Mouse (Mus musculus) midbrain, embryonic 12.5 days (tissue): ENCODE measurements around the gene Pip4k2b. TPM values are rescaled to one million over a fixed set of nuclear protein-coding genes. Genes with fewer than 3 reads are reported as not detected.
"Not testable (repeated sequence)": the region's sequence is repeated elsewhere in the genome, so short reads cannot be mapped to it uniquely, and the experiment has no call there.

ENCODE experiments used
- ATAC-seq: fragments of 200-750 bp; cut with Nextera tagmentation; 2 replicates; pipeline ENCODE4 v1.8.0; 2017; ENCODE audit warnings: low read depth, moderate TSS enrichment, moderate library complexity; ENCODE audit not compliant: low FRiP score
- H3K27ac ChIP-seq: fragments of 300-500 bp; sonication (generic); replicated peaks from 2 replicates; pipeline ENCODE4 v1.5.1; 2016; ENCODE audit warnings: mild to moderate bottlenecking
- H3K27me3 ChIP-seq: fragments of 300-500 bp; sonication (generic); 2 replicates; pipeline ENCODE4 v1.6.1; 2016; ENCODE audit warnings: mild to moderate bottlenecking
- H3K36me3 ChIP-seq: fragments of 300-500 bp; sonication (generic); 2 replicates; pipeline ENCODE4 v1.6.1; 2016
- H3K4me1 ChIP-seq: fragments of 300-500 bp; sonication (generic); 2 replicates; pipeline ENCODE4 v1.6.1; 2016
- H3K4me2 ChIP-seq: fragments of 300-500 bp; sonication (generic); replicated peaks from 2 replicates; pipeline ENCODE4 v1.6.1; 2016; ENCODE audit warnings: mild to moderate bottlenecking, moderate library complexity
- H3K4me3 ChIP-seq: fragments of 300-500 bp; sonication (generic); 2 replicates; pipeline ENCODE4 v1.5.1; 2016; ENCODE audit warnings: mild to moderate bottlenecking
- H3K9ac ChIP-seq: fragments of 300-500 bp; sonication (generic); replicated peaks from 2 replicates; pipeline ENCODE4 v1.6.1; 2016; ENCODE audit warnings: mild to moderate bottlenecking, moderate library complexity
- H3K9me3 ChIP-seq: fragments of 300-500 bp; sonication (generic); 2 replicates; pipeline ENCODE4 v1.6.1; 2016; ENCODE audit warnings: mild to moderate bottlenecking
- whole genome bisulfite sequencing: fragments of 180-500 bp; shearing (Covaris S2); methylation state at CpG from one replicate; pipeline ENCODE4 v1.1.7; 2016; 5-methylcytosine and 5-hydroxymethylcytosine counted together
- polyA plus RNA-seq: library from polyadenylated mRNA; unstranded; fragments of >200 nt; fragmentation: Nextera tagmentation; extraction: Ambion mirVana; gene quantifications from 2 replicates; pipeline ENCODE4 v1.2.1, GENCODE M21; 2016

Pip4k2b gene
- polyA plus RNA-seq, 1 experiment from 2014 or later: 2.7 TPM

GRCm38 (mm10) chr11:97711200-97711900, 33.2 kb downstream of the Pip4k2b start:
- H3K4me3 ChIP-seq: no peak overlapping the region
- peaks cover 73% of the 10 kb centered on the region for H3K36me3 ChIP-seq
- WGBS: 89% methylated on average over 13 of the region's 13 CpGs
- H3K9me3 ChIP-seq: no peaks in the 10 kb centered on the region
- H3K27me3 ChIP-seq: no peaks in the 10 kb centered on the region
- no peak overlapping the region for H3K27ac ChIP-seq
- no peak overlapping the region for H3K4me2 ChIP-seq
- ATAC-seq: no peak
- H3K9ac ChIP-seq: no peak overlapping the region
- no peaks in the 10 kb centered on the region for H3K4me1 ChIP-seq

GRCm38 (mm10) chr11:97710067-97710466, 34.4 kb downstream of the Pip4k2b start:
- H3K4me1 ChIP-seq, H3K27me3 ChIP-seq, H3K27ac ChIP-seq, H3K4me2 ChIP-seq, H3K9me3 ChIP-seq, ATAC-seq, H3K9ac ChIP-seq, H3K4me3 ChIP-seq: not testable (repeated sequence)
- WGBS: 80% methylated on average over 2 of the region's 2 CpGs
- peaks cover 79% of the 10 kb centered on the region for H3K36me3 ChIP-seq

GRCm38 (mm10) chr11:97703039-97703826, 41.3 kb downstream of the Pip4k2b start, which contains the start of gene Psmb3:
Gene Psmb3, plus strand, starts transcription at chr11:97703399.
- Histone ChIP-seq H3K4me1 (peaks cover 26% of the 10 kb centered on the region), H3K4me3 (peak within 1 kb of the TSS; percentile 88), H3K27ac (peak within 1 kb of the TSS; percentile 77), H3K27me3 (peaks cover 9% of the 10 kb centered on the region; the same call in 1 of the 2 replicates), H3K9me3 (no peaks in the 10 kb centered on the region), H3K9ac (peak within 1 kb of the TSS; percentile 87), H3K4me2 (peak within 1 kb of the TSS; percentile 90), H3K36me3 (peaks cover 24% of the 10 kb centered on the region)
- WGBS: under 1% methylated on average over 35 of the region's 35 CpGs
- ATAC-seq: peak; percentile 83

GRCm38 (mm10) chr11:97702393-97702745, 42.1 kb downstream of the Pip4k2b start:
- no peak for ATAC-seq

GRCm38 (mm10) chr11:97701581-97702392, 42.7 kb downstream of the Pip4k2b start:
- ATAC-seq: no peak
- Histone ChIP-seq H3K36me3 (peaks cover 11% of the 10 kb centered on the region), H3K4me1 (peaks cover 40% of the 10 kb centered on the region), H3K4me2 (peak overlapping the region; percentile 86), H3K27ac (peak overlapping the region; percentile 99; the same call in 1 of the 2 replicates), H3K27me3 (peaks cover 9% of the 10 kb centered on the region; the same call in 1 of the 2 replicates), H3K9me3 (no peaks in the 10 kb centered on the region), H3K4me3 (peak overlapping the region; percentile 88), H3K9ac (no peak overlapping the region)
- WGBS: 47% methylated on average over 15 of the region's 15 CpGs

More at GRCm38 (mm10) chr11:97702393-97702745, 42.1 kb downstream of the Pip4k2b start:
- Histone ChIP-seq H3K27me3 (peaks cover 9% of the 10 kb centered on the region; the same call in 1 of the 2 replicates), H3K4me1 (peaks cover 35% of the 10 kb centered on the region), H3K27ac (peak overlapping the region; percentile 77), H3K4me3 (peak overlapping the region; percentile 88), H3K9ac (peak overlapping the region; percentile 62), H3K4me2 (peak overlapping the region; percentile 86), H3K36me3 (peaks cover 17% of the 10 kb centered on the region), H3K9me3 (no peaks in the 10 kb centered on the region)
- under 1% methylated on average over 24 of the region's 24 CpGs for WGBS

- 19% methylated on average over 30 of the region's 30 CpGs for WGBS
- Histone ChIP-seq H3K27me3 (peaks cover 9% of the 10 kb centered on the region; the same call in 1 of the 2 replicates), H3K27ac (peak overlapping the region; percentile 99), H3K9ac (peak overlapping the region; percentile 90), H3K36me3 (peaks cover 3% of the 10 kb centered on the region), H3K9me3 (no peaks in the 10 kb centered on the region), H3K4me2 (peak overlapping the region; percentile 86), H3K4me1 (peaks cover 49% of the 10 kb centered on the region), H3K4me3 (peak overlapping the region; percentile 88)
- ATAC-seq: no peak
Observed at GRCm38 (mm10) chr11:97700746-97701580, 43.5 kb downstream of the Pip4k2b start.

GRCm38 (mm10) chr11:97700003-97700745, 44.3 kb downstream of the Pip4k2b start, which contains the start of gene Pcgf2:
Gene Pcgf2, minus strand, starts transcription at chr11:97700497.
- under 1% methylated on average over 81 of the region's 85 CpGs for WGBS
- H3K4me2 ChIP-seq: peak within 1 kb of the TSS; percentile 86
- ATAC-seq: peak; percentile 16

GRCm38 (mm10) chr11:97699626-97700002, 44.9 kb downstream of the Pip4k2b start:
- peak; percentile 55 for ATAC-seq
- peak overlapping the region; percentile 88 for H3K4me3 ChIP-seq
- peak overlapping the region; percentile 90 for H3K9ac ChIP-seq
- H3K27me3 ChIP-seq: peaks cover 9% of the 10 kb centered on the region; the same call in 1 of the 2 replicates
- H3K27ac ChIP-seq: peak overlapping the region; percentile 99
- WGBS: 0% methylated on average over 5 of the region's 9 CpGs
- peaks cover 60% of the 10 kb centered on the region for H3K4me1 ChIP-seq
- H3K9me3 ChIP-seq: no peaks in the 10 kb centered on the region
- peak overlapping the region; percentile 86 for H3K4me2 ChIP-seq
- no peaks in the 10 kb centered on the region for H3K36me3 ChIP-seq

More at GRCm38 (mm10) chr11:97700003-97700745, 44.3 kb downstream of the Pip4k2b start, which contains the start of gene Pcgf2:
- Histone ChIP-seq H3K27me3 (peaks cover 9% of the 10 kb centered on the region; the same call in 1 of the 2 replicates), H3K4me1 (peaks cover 57% of the 10 kb centered on the region), H3K9ac (peak within 1 kb of the TSS; percentile 90), H3K36me3 (no peaks in the 10 kb centered on the region), H3K4me3 (peak within 1 kb of the TSS; percentile 88), H3K27ac (peak within 1 kb of the TSS; percentile 99), H3K9me3 (no peaks in the 10 kb centered on the region)

GRCm38 (mm10) chr11:97698741-97699611, 45.5 kb downstream of the Pip4k2b start:
- Histone ChIP-seq H3K27ac (peak overlapping the region; percentile 99), H3K9ac (peak overlapping the region; percentile 90), H3K4me1 (peaks cover 60% of the 10 kb centered on the region), H3K36me3 (no peaks in the 10 kb centered on the region), H3K4me2 (peak overlapping the region; percentile 86), H3K4me3 (peak overlapping the region; percentile 88), H3K27me3 (peaks cover 9% of the 10 kb centered on the region; the same call in 1 of the 2 replicates), H3K9me3 (no peaks in the 10 kb centered on the region)
- whole genome bisulfite sequencing: under 1% methylated on average over 54 of the region's 63 CpGs
- peak; percentile 7 for ATAC-seq
